Mouse (Mus musculus): ENCODE measurements around the gene Parvb.

- TF ChIP-seq POLR2A (IDR thresholded peaks at IDR 0.05; ENCODE audit: low read depth, low read length) (no peak), CTCF (conservative IDR thresholded peaks at IDR 0.05; ENCODE audit: insufficient read depth, insufficient read length, low read depth, low read length) (no peak)
Observed at GRCm38 (mm10) chr15:84331066-84331612, 99.3 kb downstream of the Parvb start.

Measured in kidney, adult 2 months (tissue).